ENCODE assay signal across 26 mouse cellular contexts in genomic region chr19:31283617-31284016, GRCm38 (mm10).
DNase-seq lines count a peak whose midpoint lies in the region; ATAC-seq and TF ChIP-seq lines count a peak whose summit lies in the region.
"Had no signal": no experiment of that assay in that cellular context is flagged by ENCODE, and none has a peak within 500 bp of the region (broad histone marks: within the 10 kb centered on the region; RNA-seq: fewer than 3 reads in every experiment).

No protein-coding gene starts in this region.

- no peaks in the 10 kb centered on the region for H3K27me3 ChIP-seq in forebrain, embryonic 12.5 days
- H3K27me3 ChIP-seq in forebrain, embryonic 15.5 days = no peaks in the 10 kb centered on the region
- no peaks in the 10 kb centered on the region for H3K27me3 ChIP-seq in forebrain, embryonic 16.5 days (replicated peaks; ENCODE audit: control insufficient read depth, insufficient read depth, low read length)
- H3K27me3 ChIP-seq: heart, embryonic 13.5 days had no signal

- TF ChIP-seq CTCF in brain, embryonic 14.5 days (IDR thresholded peaks at IDR 0.05; ENCODE audit: borderline replicate concordance, extremely low read depth, insufficient read depth, insufficient read length) = no peak

- no peak overlapping the region for H3K4me2 ChIP-seq in forebrain, embryonic 12.5 days
- H3K4me2 ChIP-seq in forebrain, embryonic 15.5 days (replicated peaks) = no peak overlapping the region
- H3K4me2 ChIP-seq in forebrain, embryonic 16.5 days (ENCODE audit: low read length) = no peak overlapping the region
- H3K4me2 ChIP-seq: heart, embryonic 13.5 days; hindbrain, embryonic 14.5 days had no signal

- no peaks in the 10 kb centered on the region for H3K9me3 ChIP-seq in forebrain, embryonic 12.5 days
- H3K9me3 ChIP-seq in forebrain, embryonic 15.5 days = no peaks in the 10 kb centered on the region
- no peaks in the 10 kb centered on the region for H3K9me3 ChIP-seq in forebrain, embryonic 16.5 days (ENCODE audit: control insufficient read depth, low read length)
- H3K9me3 ChIP-seq: heart, embryonic 10.5 days; heart, embryonic 13.5 days had no signal

- no peaks in the 10 kb centered on the region for H3K36me3 ChIP-seq in forebrain, embryonic 12.5 days (replicated peaks)
- no peaks in the 10 kb centered on the region for H3K36me3 ChIP-seq in forebrain, embryonic 15.5 days
- no peaks in the 10 kb centered on the region for H3K36me3 ChIP-seq in forebrain, embryonic 16.5 days (ENCODE audit: control insufficient read depth, insufficient read depth)
- H3K36me3 ChIP-seq: heart, embryonic 10.5 days; heart, embryonic 13.5 days had no signal

- H3K4me1 ChIP-seq in forebrain, embryonic 12.5 days = peaks cover 10% of the 10 kb centered on the region
- H3K4me1 ChIP-seq in forebrain, embryonic 15.5 days = peaks cover 15% of the 10 kb centered on the region
- peaks cover 12% of the 10 kb centered on the region for H3K4me1 ChIP-seq in forebrain, embryonic 16.5 days (replicated peaks; ENCODE audit: control insufficient read depth, insufficient read depth, low read length)
- H3K4me1 ChIP-seq: heart, embryonic 10.5 days had no signal

- no peak overlapping the region for H3K27ac ChIP-seq in forebrain, embryonic 12.5 days
- no peak overlapping the region for H3K27ac ChIP-seq in forebrain, embryonic 15.5 days (replicated peaks)
- no peak overlapping the region for H3K27ac ChIP-seq in forebrain, embryonic 16.5 days (ENCODE audit: low read length)
- H3K27ac ChIP-seq: heart, adult 2 months; heart, embryonic 10.5 days; heart, embryonic 13.5 days; hindbrain, embryonic 14.5 days; hindbrain, postnatal 0 days had no signal

- H3K4me3 ChIP-seq in forebrain, embryonic 12.5 days (replicated peaks) = no peak overlapping the region
- no peak overlapping the region for H3K4me3 ChIP-seq in forebrain, embryonic 15.5 days
- H3K4me3 ChIP-seq in forebrain, embryonic 16.5 days (replicated peaks; ENCODE audit: low read length) = no peak overlapping the region
- H3K4me3 ChIP-seq: heart, adult 2 months; heart, embryonic 10.5 days; heart, embryonic 13.5 days had no signal

- no peak for TF ChIP-seq POLR2A in brain, embryonic 14.5 days (IDR thresholded peaks at IDR 0.05; ENCODE audit: borderline replicate concordance, extremely low read depth, insufficient read depth, insufficient read length, poor library complexity, severe bottlenecking)

- 27% methylated on average over 2 of the region's 2 CpGs for WGBS in forebrain, embryonic 12.5 days
- WGBS in forebrain, embryonic 15.5 days = 15% methylated on average over 2 of the region's 2 CpGs
- 10% methylated on average over 2 of the region's 2 CpGs for WGBS in forebrain, embryonic 16.5 days

- H3K9ac ChIP-seq in forebrain, embryonic 12.5 days = no peak overlapping the region
- no peak overlapping the region for H3K9ac ChIP-seq in forebrain, embryonic 15.5 days (replicated peaks)
- no peak overlapping the region for H3K9ac ChIP-seq in forebrain, embryonic 16.5 days (replicated peaks; ENCODE audit: low read depth, low read length)
- H3K9ac ChIP-seq: heart, embryonic 13.5 days; hindbrain, embryonic 14.5 days had no signal

- ATAC-seq in forebrain, embryonic 12.5 days (ENCODE audit: low FRiP score) = peak; percentile 58; the same call in 1 of the 2 replicates
- no peak; the same call in 1 of the 2 replicates for ATAC-seq in forebrain, embryonic 15.5 days (replicated peaks)
- peak; percentile 63 for ATAC-seq in forebrain, embryonic 16.5 days
- ATAC-seq: activated CD4-positive, CD25-positive, alpha-beta regulatory T cell, adult 4 months; CD4-positive, CD25-positive, alpha-beta regulatory T cell, adult 4 months; hindbrain, postnatal 0 days; inflammation-experienced regulatory T-cells, adult 6 months; intestine, postnatal 0 days had no signal

- peak; percentile 27 for DNase-seq in 3T3-L1 (ENCODE audit: low read depth, low spot score)
- DNase-seq in brain, embryonic 14.5 days (ENCODE audit: low read depth) = peak; percentile 78
- DNase-seq in urinary bladder, postnatal 14 days (ENCODE audit: low spot score) = no peak
- no peak for DNase-seq in testis, postnatal 10 days (ENCODE audit: low spot score)
- DNase-seq: adrenal gland, adult 8-10 months; adrenal gland, postnatal 25 days; cerebellum, adult 18-20 months; cerebellum, adult 9-11 months; cerebellum, postnatal 36 days; embryo, embryonic 11 days; gastrocnemius, postnatal 10 days; gastrocnemius, postnatal 36 days; heart, adult 2 months; heart, postnatal 14 days; heart, postnatal 4 days had no signal

Comparison
In these comparisons a context has a peak if more than half of its experiments do, and no peak if none do; other contexts are left out.
1. DNase-seq: peak in 3T3-L1 (single experiment) and brain, embryonic 14.5 days (single experiment); none in urinary bladder, postnatal 14 days (single experiment) and testis, postnatal 10 days (single experiment).